Mouse (Mus musculus): ENCODE results near the gene Awat2. TPM values are rescaled to one million over a fixed set of nuclear protein-coding genes. Genes with fewer than 3 reads are reported as not detected.

Gene Awat2
- polyA plus RNA-seq, 1 experiment from 2014 or later = 0.55 TPM

DNA sequence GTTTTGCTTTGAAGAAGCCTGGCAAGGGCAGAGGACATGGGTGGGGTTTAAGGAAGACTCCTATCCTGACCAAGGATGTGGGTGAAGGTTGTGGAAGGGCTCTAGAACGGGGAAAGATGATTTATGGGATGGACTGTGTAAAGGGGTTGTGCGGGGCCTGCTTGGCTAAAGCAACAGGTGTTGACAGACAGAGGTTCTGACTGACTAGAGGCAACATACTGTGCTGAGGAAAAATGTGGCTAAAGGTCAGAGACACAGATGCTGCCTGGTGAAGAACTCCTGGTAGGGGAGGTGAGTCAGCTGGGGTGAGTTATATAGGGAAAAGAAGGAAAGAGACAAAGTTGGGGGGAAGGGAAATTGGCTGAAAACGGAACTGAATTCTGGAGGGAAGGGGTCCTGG lies 10.2 kb downstream of the Awat2 start:
- DNase-seq (ENCODE audit: low spot score) (no peak), ATAC-seq (no peak)
- Histone ChIP-seq H3K4me2 (replicated peaks; ENCODE audit: low read depth, low read length) (no peak overlapping the region), H3K4me1 (ENCODE audit: insufficient read depth, low read depth, low read length) (no peaks in the 10 kb centered on the region), H3K27me3 (replicated peaks; ENCODE audit: insufficient read depth, low read length) (no peaks in the 10 kb centered on the region; the same call in 1 of the 2 replicates), H3K9ac (replicated peaks; ENCODE audit: low read depth) (no peak overlapping the region), H3K27ac (ENCODE audit: low read length) (no peak overlapping the region), H3K4me3 (ENCODE audit: low read depth, low read length) (no peak overlapping the region), H3K9me3 (ENCODE audit: low read length) (no peaks in the 10 kb centered on the region), H3K36me3 (ENCODE audit: insufficient read depth, low read length) (no peaks in the 10 kb centered on the region)
- TF ChIP-seq CTCF (IDR thresholded peaks at IDR 0.05) (no peak), EP300 (IDR thresholded peaks at IDR 0.05) (no peak)
- WGBS = 55% methylated on average over 3 of the region's 3 CpGs

DNA sequence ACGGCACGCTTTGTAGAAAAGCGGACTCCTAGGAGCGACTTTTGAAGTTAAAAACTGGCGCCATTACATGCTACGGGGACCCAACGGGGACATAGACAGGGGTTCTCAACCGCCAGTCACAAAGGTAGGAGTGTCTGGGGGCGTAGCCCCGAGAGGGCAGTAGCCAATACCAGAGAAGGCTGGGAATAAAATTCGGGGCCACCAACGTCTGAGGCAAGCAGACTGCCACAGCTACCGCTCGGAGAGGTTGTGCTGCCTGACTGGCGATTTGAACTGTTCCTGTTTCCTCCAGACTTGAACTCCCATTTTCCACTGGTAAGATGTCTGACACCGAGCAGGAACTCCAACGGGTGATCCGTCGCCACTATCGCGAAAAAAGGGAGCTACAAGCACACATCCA lies 13.8 kb downstream of the Awat2 start, which contains the start of gene Otud6a:
Otud6a (plus strand) TSS at position 321 of the 400 bp plus-strand sequence.
- DNase-seq (ENCODE audit: low spot score) (no peak), ATAC-seq (no peak)
- H3K9ac ChIP-seq (replicated peaks; ENCODE audit: low read depth) = no peak within 1 kb of the TSS
- no peak within 1 kb of the TSS for H3K4me3 ChIP-seq (ENCODE audit: low read depth, low read length)
- no peak within 1 kb of the TSS for H3K27ac ChIP-seq (ENCODE audit: low read length)
- no peaks in the 10 kb centered on the region; the same call in 1 of the 2 replicates for H3K27me3 ChIP-seq (replicated peaks; ENCODE audit: insufficient read depth, low read length)
- WGBS = 86% methylated on average over 21 of the region's 21 CpGs
- H3K4me2 ChIP-seq (replicated peaks; ENCODE audit: low read depth, low read length) = no peak within 1 kb of the TSS
- H3K36me3 ChIP-seq (ENCODE audit: insufficient read depth, low read length) = no peaks in the 10 kb centered on the region
- no peaks in the 10 kb centered on the region for H3K4me1 ChIP-seq (ENCODE audit: insufficient read depth, low read depth, low read length)
- no peaks in the 10 kb centered on the region for H3K9me3 ChIP-seq (ENCODE audit: low read length)
- TF ChIP-seq EP300 (IDR thresholded peaks at IDR 0.05) (no peak), CTCF (IDR thresholded peaks at IDR 0.05) (no peak)

DNA sequence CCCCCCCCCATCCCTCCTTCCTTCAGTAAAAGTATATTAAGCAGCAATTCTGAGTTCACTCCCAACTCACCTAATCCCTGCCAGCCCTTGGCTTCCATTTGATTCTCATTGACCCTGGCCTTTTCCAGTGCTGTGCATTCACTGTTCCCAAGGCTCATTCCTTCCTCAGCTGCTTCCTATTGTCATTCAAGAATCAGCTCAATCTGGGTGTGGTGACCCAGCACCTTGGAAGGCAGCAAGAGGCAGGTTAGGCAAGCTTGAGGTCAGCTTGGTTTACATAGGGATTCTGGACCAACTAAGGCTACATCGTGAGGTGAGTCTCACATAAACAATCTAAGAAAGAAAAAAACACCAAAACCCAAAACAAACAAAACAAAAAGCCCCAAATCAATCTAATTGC lies 33.3 kb downstream of the Awat2 start:
- TF ChIP-seq EP300 (IDR thresholded peaks at IDR 0.05) = no peak
- TF ChIP-seq CTCF (IDR thresholded peaks at IDR 0.05) = no peak
- 72% methylated on average over 1 of the region's 1 CpGs for WGBS
- ATAC-seq = no peak
- H3K9me3 ChIP-seq (ENCODE audit: low read length) = no peaks in the 10 kb centered on the region
- no peak overlapping the region for H3K9ac ChIP-seq (replicated peaks; ENCODE audit: low read depth)
- no peaks in the 10 kb centered on the region for H3K27me3 ChIP-seq (replicated peaks; ENCODE audit: insufficient read depth, low read length)
- no peak overlapping the region for H3K4me2 ChIP-seq (replicated peaks; ENCODE audit: low read depth, low read length)
- DNase-seq (ENCODE audit: low spot score) = no peak
- H3K4me1 ChIP-seq (ENCODE audit: insufficient read depth, low read depth, low read length) = no peaks in the 10 kb centered on the region
- H3K27ac ChIP-seq (ENCODE audit: low read length) = no peak overlapping the region
- no peak overlapping the region for H3K4me3 ChIP-seq (ENCODE audit: low read depth, low read length)
- no peaks in the 10 kb centered on the region for H3K36me3 ChIP-seq (ENCODE audit: insufficient read depth, low read length)

DNA sequence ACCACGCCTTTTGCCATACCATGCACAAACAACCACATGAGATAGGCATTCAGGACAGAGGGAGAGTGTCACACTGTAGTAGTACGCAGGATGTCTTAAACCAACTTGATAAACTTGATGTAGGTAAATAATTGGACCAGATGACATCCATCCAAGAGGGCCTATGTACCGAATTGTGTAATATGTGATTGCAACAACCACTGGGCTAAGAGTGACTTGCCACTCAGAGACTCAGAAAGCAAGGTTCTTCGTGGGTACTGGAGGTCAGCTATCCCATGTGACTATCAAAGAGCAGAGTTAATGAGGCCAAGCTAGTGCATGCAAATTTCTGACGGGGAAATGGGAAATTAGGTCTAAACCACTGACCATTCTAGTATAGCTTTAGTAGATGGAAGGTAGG lies 40.9 kb downstream of the Awat2 start:
- WGBS = 66% methylated on average over 5 of the region's 5 CpGs

DNA sequence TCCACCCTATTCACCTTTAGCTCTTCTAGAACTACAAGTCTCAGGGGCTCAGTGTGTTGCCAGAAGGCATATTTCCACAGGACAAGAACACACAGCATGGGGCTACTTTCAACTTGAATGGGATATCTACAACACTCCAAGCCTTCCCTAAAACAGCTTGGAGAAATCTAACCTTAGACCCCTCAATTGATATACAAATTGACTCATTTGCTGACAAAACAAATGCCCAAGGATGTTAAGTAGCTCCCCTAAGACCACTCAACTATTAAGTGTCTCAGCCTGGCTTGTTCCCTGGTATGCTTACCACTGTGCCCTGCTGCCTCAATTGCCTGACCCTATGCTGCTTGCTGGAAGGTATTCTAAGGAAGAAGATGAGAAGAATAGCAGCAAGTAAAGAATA lies 41.6 kb downstream of the Awat2 start:
- no peak for TF ChIP-seq CTCF (IDR thresholded peaks at IDR 0.05)
- no peak for TF ChIP-seq EP300 (IDR thresholded peaks at IDR 0.05)
- ATAC-seq (no peak), DNase-seq (ENCODE audit: low spot score) (no peak)
- no peak overlapping the region for H3K27ac ChIP-seq (ENCODE audit: low read length)
- H3K27me3 ChIP-seq (replicated peaks; ENCODE audit: insufficient read depth, low read length) = no peaks in the 10 kb centered on the region
- no peak overlapping the region for H3K4me3 ChIP-seq (ENCODE audit: low read depth, low read length)
- H3K9me3 ChIP-seq (ENCODE audit: low read length) = no peaks in the 10 kb centered on the region
- H3K36me3 ChIP-seq (ENCODE audit: insufficient read depth, low read length) = no peaks in the 10 kb centered on the region
- H3K4me1 ChIP-seq (ENCODE audit: insufficient read depth, low read depth, low read length) = no peaks in the 10 kb centered on the region
- no peak overlapping the region for H3K9ac ChIP-seq (replicated peaks; ENCODE audit: low read depth)
- H3K4me2 ChIP-seq (replicated peaks; ENCODE audit: low read depth, low read length) = no peak overlapping the region

More for the DNA sequence above, 40.9 kb downstream of the Awat2 start:
- Histone ChIP-seq H3K9me3 (ENCODE audit: low read length) (no peaks in the 10 kb centered on the region), H3K9ac (replicated peaks; ENCODE audit: low read depth) (no peak overlapping the region), H3K36me3 (ENCODE audit: insufficient read depth, low read length) (no peaks in the 10 kb centered on the region), H3K27ac (ENCODE audit: low read length) (no peak overlapping the region), H3K27me3 (replicated peaks; ENCODE audit: insufficient read depth, low read length) (no peaks in the 10 kb centered on the region), H3K4me2 (replicated peaks; ENCODE audit: low read depth, low read length) (no peak overlapping the region), H3K4me3 (ENCODE audit: low read depth, low read length) (no peak overlapping the region), H3K4me1 (ENCODE audit: insufficient read depth, low read depth, low read length) (no peaks in the 10 kb centered on the region)
- DNase-seq (ENCODE audit: low spot score) (no peak), ATAC-seq (no peak)
- TF ChIP-seq EP300 (IDR thresholded peaks at IDR 0.05) (no peak), CTCF (IDR thresholded peaks at IDR 0.05) (no peak)

DNA sequence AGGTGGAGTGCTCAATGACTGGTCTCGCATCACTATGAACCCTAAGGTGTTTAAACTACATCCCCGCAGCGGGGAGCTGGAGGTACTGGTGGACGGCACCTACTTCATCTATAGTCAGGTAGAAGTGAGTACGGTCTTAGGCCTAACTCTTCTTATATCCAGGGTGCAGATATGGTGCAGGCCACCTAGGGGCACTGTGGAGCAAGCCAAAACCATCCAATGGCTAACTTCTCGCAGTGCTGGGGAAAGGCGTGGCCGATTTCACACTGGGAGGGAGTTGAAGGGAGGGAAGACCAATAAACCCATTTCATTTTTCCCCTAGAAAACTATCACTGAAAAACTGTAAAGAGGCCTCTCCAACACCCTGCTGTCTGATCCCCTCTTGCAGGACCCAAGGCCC lies 47.5 kb downstream of the Awat2 start:
- no peaks in the 10 kb centered on the region for H3K4me1 ChIP-seq (ENCODE audit: insufficient read depth, low read depth, low read length)
- H3K27me3 ChIP-seq (replicated peaks; ENCODE audit: insufficient read depth, low read length) = no peaks in the 10 kb centered on the region
- H3K4me3 ChIP-seq (ENCODE audit: low read depth, low read length) = no peak overlapping the region
- H3K4me2 ChIP-seq (replicated peaks; ENCODE audit: low read depth, low read length) = no peak overlapping the region
- H3K27ac ChIP-seq (ENCODE audit: low read length) = no peak overlapping the region
- no peaks in the 10 kb centered on the region for H3K9me3 ChIP-seq (ENCODE audit: low read length)
- peak; percentile 43; the same call in 1 of the 2 replicates for ATAC-seq
- TF ChIP-seq EP300 (IDR thresholded peaks at IDR 0.05) (no peak), CTCF (IDR thresholded peaks at IDR 0.05) (peak; percentile 64)
- WGBS = 82% methylated on average over 8 of the region's 8 CpGs
- DNase-seq (ENCODE audit: low spot score) = peak; percentile 7
- H3K9ac ChIP-seq (replicated peaks; ENCODE audit: low read depth) = no peak overlapping the region
- H3K36me3 ChIP-seq (ENCODE audit: insufficient read depth, low read length) = no peaks in the 10 kb centered on the region

All from lung, postnatal 0 days (tissue).